Mouse (Mus musculus) thymus, adult 2 months (tissue): ENCODE results near the gene Cbln1.

Experiments
- CTCF ChIP-seq: fragments of 200-500 bp; IDR thresholded peaks from 2 replicates; pipeline ENCODE4 v1.5.1; 2012; ENCODE audit warnings: mild to moderate bottlenecking, control low read depth, low read length, moderate library complexity, borderline replicate concordance; ENCODE audit not compliant: control insufficient read depth, poor library complexity, insufficient read depth; ENCODE audit errors: extremely low read depth
- POLR2A ChIP-seq: fragments of 200-500 bp; IDR thresholded peaks from 2 replicates; pipeline ENCODE4 v1.6.1; 2012; ENCODE audit warnings: mild to moderate bottlenecking, low read length, control low read depth, moderate library complexity; ENCODE audit not compliant: control insufficient read depth, poor library complexity, insufficient read depth; ENCODE audit errors: extremely low read depth

GRCm38 (mm10) chr8:87466335-87466734, 6.1 kb downstream of the Cbln1 start:
- TF ChIP-seq CTCF, result no peak
- no peak for TF ChIP-seq POLR2A
